Mouse (Mus musculus): Measurements from ENCODE around the gene Olfr905. TPM values are rescaled to one million over a fixed set of nuclear protein-coding genes. Genes with fewer than 3 reads are reported as not detected.

Gene Olfr905
- total RNA-seq (2021), result not detected
- long read RNA-seq, experiment 1, result 0 reads
- long read RNA-seq, experiment 2, result 0 reads

- no peak for DNase-seq
- intact Hi-C loops (cut with DNase I; ENCODE audit: low total_unique reads), result no loop called here
Observed at GRCm38 (mm10) chr9:38470807-38471206, at the start of gene Olfr905. TSS of gene Olfr905 (plus strand) at chr9:38471107.

GRCm38 (mm10) chr9:38423801-38424200 lies 47.1 kb upstream of the Olfr905 start:
- intact Hi-C loops (cut with DNase I; ENCODE audit: low total_unique reads), result no loop called here
- no peak for DNase-seq

GRCm38 (mm10) chr9:38427026-38427425 lies 43.9 kb upstream of the Olfr905 start:
- intact Hi-C loops (cut with DNase I; ENCODE audit: low total_unique reads), result no loop called here
- no peak for DNase-seq

GRCm38 (mm10) chr9:38429155-38429554 lies 41.8 kb upstream of the Olfr905 start, which contains the start of gene Olfr901:
TSS of gene Olfr901 (plus strand) at chr9:38429455.
- DNase-seq, result no peak
- intact Hi-C loops (cut with DNase I; ENCODE audit: low total_unique reads), result no loop called here

- intact Hi-C loops (cut with DNase I; ENCODE audit: low total_unique reads), result no loop called here
- DNase-seq, result no peak
Observed at GRCm38 (mm10) chr9:38447352-38447751, 23.6 kb upstream of the Olfr905 start, which contains the start of gene Olfr902. TSS of gene Olfr902 (plus strand) at chr9:38447652.

GRCm38 (mm10) chr9:38462844-38463243 lies 8.1 kb upstream of the Olfr905 start, which contains the start of gene Olfr904:
TSS of gene Olfr904 (plus strand) at chr9:38463144.
- no peak for DNase-seq
- intact Hi-C loops (cut with DNase I; ENCODE audit: low total_unique reads), result no loop called here

- intact Hi-C loops (cut with DNase I; ENCODE audit: low total_unique reads), result no loop called here
- DNase-seq, result no peak
Observed at GRCm38 (mm10) chr9:38486785-38487184, 15.9 kb downstream of the Olfr905 start, which contains the start of gene Olfr906. TSS of gene Olfr906 (plus strand) at chr9:38487085.

- no peak for DNase-seq
- intact Hi-C loops (cut with DNase I; ENCODE audit: low total_unique reads), result no loop called here
Observed at GRCm38 (mm10) chr9:38495501-38495900, 24.6 kb downstream of the Olfr905 start, which contains the start of gene Olfr907. TSS of gene Olfr907 (plus strand) at chr9:38495801.

GRCm38 (mm10) chr9:38512353-38512752 lies 41.4 kb downstream of the Olfr905 start:
- no peak for DNase-seq
- intact Hi-C loops (cut with DNase I; ENCODE audit: low total_unique reads), result no loop called here

GRCm38 (mm10) chr9:38521280-38521679 lies 50.4 kb downstream of the Olfr905 start, which contains the start of gene Olfr911-ps1:
TSS of gene Olfr911-ps1 (plus strand) at chr9:38521580.
- intact Hi-C loops (cut with DNase I; ENCODE audit: low total_unique reads), result no loop called here
- no peak for DNase-seq

Other genes with a start within 250 kb of the Olfr905 start
- not detected for gene Olfr143, start 218.3 kb upstream of the Olfr905 start, total RNA-seq (2021)
- not detected for gene Olfr895, start 203.3 kb upstream of the Olfr905 start, total RNA-seq (2021)
- gene Olfr896-ps1, start 180.0 kb upstream of the Olfr905 start, total RNA-seq (2021), result not detected
- gene Olfr25, start 142.0 kb upstream of the Olfr905 start, total RNA-seq (2021), result not detected
- gene Olfr898, start 122.7 kb upstream of the Olfr905 start, total RNA-seq (2021), result not detected
- not detected for gene Olfr250, start 104.2 kb upstream of the Olfr905 start, total RNA-seq (2021)
- gene Olfr251, start 94.0 kb upstream of the Olfr905 start, total RNA-seq (2021), result not detected
- gene Olfr147, start 69.4 kb upstream of the Olfr905 start, total RNA-seq (2021), result not detected
- gene Olfr901, start 41.7 kb upstream of the Olfr905 start, total RNA-seq (2021), result not detected
- not detected for gene Olfr902, start 23.5 kb upstream of the Olfr905 start, total RNA-seq (2021)
- not detected for gene Olfr904, start 8.0 kb upstream of the Olfr905 start, total RNA-seq (2021)
- not detected for gene Olfr906, start 16.0 kb downstream of the Olfr905 start, total RNA-seq (2021)
- not detected for gene Olfr907, start 24.7 kb downstream of the Olfr905 start, total RNA-seq (2021)
- gene Olfr911-ps1, start 50.5 kb downstream of the Olfr905 start, total RNA-seq (2021), result not detected
- gene Olfr910, start 66.7 kb downstream of the Olfr905 start, total RNA-seq (2021), result not detected
- gene Olfr912, start 109.1 kb downstream of the Olfr905 start, total RNA-seq (2021), result not detected
- gene Olfr913, start 121.7 kb downstream of the Olfr905 start, total RNA-seq (2021), result not detected
- gene Olfr914, start 134.0 kb downstream of the Olfr905 start, total RNA-seq (2021), result not detected
- gene Olfr916, start 188.8 kb downstream of the Olfr905 start, total RNA-seq (2021), result not detected
- gene Olfr917, start 194.7 kb downstream of the Olfr905 start, total RNA-seq (2021), result not detected
- gene Olfr918, start 203.5 kb downstream of the Olfr905 start, total RNA-seq (2021), result not detected
- not detected for gene Olfr919, start 232.6 kb downstream of the Olfr905 start, total RNA-seq (2021)
- 10 to 100 TPM; 16.3 to 17.0 TPM for gene Vwa5a, start 247.2 kb downstream of the Olfr905 start, total RNA-seq (2021)

Measured in gastrocnemius, postnatal 14 days (tissue).